Mouse (Mus musculus) MEL (cell line): ENCODE measurements around the gene Txnrd1. TPM values are rescaled to one million over a fixed set of nuclear protein-coding genes. Genes with fewer than 3 reads are reported as not detected.

Source experiments
- DNase-seq: peaks from one replicate; pipeline ENCODE4 v3.0.0; 2011; ENCODE audit warnings: low read depth, low spot score
- H3K27ac ChIP-seq: 2 replicates; pipeline ENCODE4 v1.5.1; 2012; ENCODE audit warnings: low read depth, mild to moderate bottlenecking, control low read depth, low read length, moderate library complexity; ENCODE audit not compliant: control insufficient read depth
- H3K27me3 ChIP-seq, 2 experiments: fragments of 150-350 bp in 1 of 2; sonication (generic) in 1 of 2; 2 replicates each; pipeline ENCODE4 v1.6.1; 2012; ENCODE audit warnings: low read length in 2 of 2, mild to moderate bottlenecking in 2 of 2, improper control_type of control experiment in 1 of 2, moderate library complexity in 1 of 2; ENCODE audit not compliant: insufficient read depth in 2 of 2, control insufficient read depth in 1 of 2
- H3K36me3 ChIP-seq, 2 experiments: 2 replicates each; pipeline ENCODE4 v1.6.1; 2012 to 2014; ENCODE audit warnings: low read length in 2 of 2, improper control_type of control experiment in 1 of 2, inconsistent platforms in 1 of 2, mild to moderate bottlenecking in 1 of 2; ENCODE audit not compliant: insufficient read depth in 2 of 2, control insufficient read depth in 1 of 2
- H3K4me1 ChIP-seq, 2 experiments: fragments of 150-350 bp in 1 of 2; sonication (generic) in 1 of 2; 2 replicates each; pipeline ENCODE4 v1.6.1; 2012; ENCODE audit warnings: low read length in 2 of 2, improper control_type of control experiment in 1 of 2, mild to moderate bottlenecking in 1 of 2; ENCODE audit not compliant: insufficient read depth in 2 of 2, control insufficient read depth in 1 of 2
- H3K4me3 ChIP-seq, 2 experiments: fragments of 150-350 bp in 1 of 2; sonication (generic) in 1 of 2; 2 replicates each; pipeline ENCODE4 v1.5.1; 2012; ENCODE audit warnings: low read depth in 2 of 2, low read length in 2 of 2, mild to moderate bottlenecking in 2 of 2, moderate library complexity in 2 of 2, control low read depth in 1 of 2, improper control_type of control experiment in 1 of 2; ENCODE audit not compliant: control insufficient read depth in 1 of 2, insufficient read depth in 1 of 2
- H3K79me2 ChIP-seq: 2 replicates; pipeline ENCODE4 v1.6.1; 2012; ENCODE audit warnings: mild to moderate bottlenecking, low read length, moderate library complexity; ENCODE audit not compliant: control insufficient read depth, poor library complexity, insufficient read depth
- H3K9ac ChIP-seq: 2 replicates; pipeline ENCODE4 v1.6.1; 2012; ENCODE audit warnings: low read depth, mild to moderate bottlenecking, control low read depth, low read length, moderate library complexity; ENCODE audit not compliant: control insufficient read depth, poor library complexity, severe bottlenecking
- H3K9me3 ChIP-seq: fragments of 150-350 bp; sonication (generic); replicated peaks from 2 replicates; pipeline ENCODE4 v1.6.1; 2012; ENCODE audit warnings: mild to moderate bottlenecking, low read length, improper control_type of control experiment, moderate library complexity; ENCODE audit not compliant: insufficient read depth
- BHLHE40 ChIP-seq: IDR thresholded peaks from 2 replicates; pipeline ENCODE4 v1.6.1; 2012; ENCODE audit warnings: low read depth, mild to moderate bottlenecking, inconsistent platforms, low read length, improper control_type of control experiment, borderline replicate concordance
- CHD1 ChIP-seq: IDR thresholded peaks from 2 replicates; pipeline ENCODE4 v1.6.1; 2012; ENCODE audit warnings: low read depth, mild to moderate bottlenecking, inconsistent platforms, low read length, improper control_type of control experiment
- CHD2 ChIP-seq: IDR thresholded peaks from 2 replicates; pipeline ENCODE4 v1.6.1; 2011; ENCODE audit warnings: low read length, improper control_type of control experiment
- CTCF ChIP-seq, 3 experiments: IDR thresholded peaks in 2 of 3; conservative IDR thresholded peaks in 1 of 3; 2 replicates each; pipeline ENCODE4 v1.5.1; 2011 to 2012; ENCODE audit warnings: low read length in 3 of 3, low read depth in 2 of 3, mild to moderate bottlenecking in 2 of 3, improper control_type of control experiment in 1 of 3, inconsistent platforms in 1 of 3, mixed read lengths in 1 of 3, moderate library complexity in 1 of 3; ENCODE audit not compliant: control insufficient read depth in 1 of 3, insufficient read depth in 1 of 3, poor library complexity in 1 of 3, severe bottlenecking in 1 of 3
- EP300 ChIP-seq, 2 experiments: IDR thresholded peaks; 2 replicates each; pipeline ENCODE4 v1.6.1; 2011; ENCODE audit warnings: improper control_type of control experiment in 2 of 2, low read length in 2 of 2, low read depth in 1 of 2, mild to moderate bottlenecking in 1 of 2
- GATA1 ChIP-seq: IDR thresholded peaks from 2 replicates; pipeline ENCODE4 v1.6.1; 2011; ENCODE audit warnings: low read depth, low read length, improper control_type of control experiment
- JUND ChIP-seq: IDR thresholded peaks from 2 replicates; pipeline ENCODE4 v1.6.1; 2011; ENCODE audit warnings: low read depth, mild to moderate bottlenecking, improper control_type of control experiment, low read length
- MAX ChIP-seq: IDR thresholded peaks from 2 replicates; pipeline ENCODE4 v1.6.1; 2011; ENCODE audit warnings: low read length, improper control_type of control experiment
- MAZ ChIP-seq: IDR thresholded peaks from 2 replicates; pipeline ENCODE4 v1.6.1; 2012; ENCODE audit warnings: low read depth, mild to moderate bottlenecking, inconsistent platforms, low read length, improper control_type of control experiment
- MXI1 ChIP-seq: IDR thresholded peaks from 2 replicates; pipeline ENCODE4 v1.6.1; 2011; ENCODE audit warnings: mild to moderate bottlenecking, low read depth, low read length, improper control_type of control experiment
- MYB ChIP-seq: IDR thresholded peaks from 2 replicates; pipeline ENCODE4 v1.6.1; 2011; ENCODE audit warnings: mild to moderate bottlenecking, low read depth, low read length, improper control_type of control experiment
- NRF1 ChIP-seq: IDR thresholded peaks from 2 replicates; pipeline ENCODE4 v1.6.1; 2014; ENCODE audit warnings: low read depth, mild to moderate bottlenecking, inconsistent platforms, low read length, improper control_type of control experiment, moderate library complexity; ENCODE audit not compliant: poor library complexity, insufficient read depth, severe bottlenecking
- POLR2A ChIP-seq, 2 experiments: IDR thresholded peaks; 2 replicates each; pipeline ENCODE4 v1.6.1; 2011 to 2012; ENCODE audit warnings: low read length in 2 of 2, mild to moderate bottlenecking in 2 of 2, control low read depth in 1 of 2, improper control_type of control experiment in 1 of 2, low read depth in 1 of 2, moderate library complexity in 1 of 2; ENCODE audit not compliant: control insufficient read depth in 1 of 2, insufficient read depth in 1 of 2, poor library complexity in 1 of 2
- RAD21 ChIP-seq: IDR thresholded peaks from 2 replicates; pipeline ENCODE4 v1.6.1; 2011; ENCODE audit warnings: mild to moderate bottlenecking, low read depth, low read length, improper control_type of control experiment
- SIN3A ChIP-seq: IDR thresholded peaks from 2 replicates; pipeline ENCODE4 v1.6.1; 2012; ENCODE audit warnings: low read length, improper control_type of control experiment, inconsistent platforms
- SMC3 ChIP-seq: IDR thresholded peaks from 2 replicates; pipeline ENCODE4 v1.6.1; 2011; ENCODE audit warnings: low read depth, low read length, improper control_type of control experiment
- TAL1 ChIP-seq: IDR thresholded peaks from 2 replicates; pipeline ENCODE4 v1.6.1; 2012; ENCODE audit warnings: mild to moderate bottlenecking, inconsistent platforms, low read length, moderate library complexity, mixed read lengths
- ZC3H11A ChIP-seq: IDR thresholded peaks from 2 replicates; pipeline ENCODE4 v1.6.1; 2012; ENCODE audit warnings: low read depth, mild to moderate bottlenecking, inconsistent platforms, low read length, improper control_type of control experiment
- ZMIZ1 ChIP-seq: IDR thresholded peaks from 2 replicates; pipeline ENCODE4 v1.6.1; 2012; ENCODE audit warnings: low read depth, mild to moderate bottlenecking, inconsistent platforms, low read length, improper control_type of control experiment, moderate library complexity
- ZNF384 ChIP-seq: IDR thresholded peaks from 2 replicates; pipeline ENCODE4 v1.6.1; 2012; ENCODE audit warnings: low read depth, mild to moderate bottlenecking, inconsistent platforms, low read length, improper control_type of control experiment
- polyA plus RNA-seq, 2 experiments: library from polyadenylated mRNA; stranded (reverse) in 1 of 2; unstranded in 1 of 2; fragments of >175 nt in 1 of 2; fragments of >200 nt in 1 of 2; gene quantifications; 2 replicates each; pipeline versions ENCODE4 v1.2.1 to v1.2.4; 2012; ENCODE audit warnings: low replicate concordance in 2 of 2, low read depth in 1 of 2; ENCODE audit not compliant: insufficient read length in 2 of 2, insufficient read depth in 1 of 2, missing spikeins in 1 of 2
- total RNA-seq: library from RNA; depleted of rRNA; stranded (reverse); fragments of 300-350 nt; gene quantifications from 2 replicates; pipeline ENCODE4 v1.2.3, GENCODE M21; 2012

Gene Txnrd1
- total and polyA plus RNA-seq, 3 experiments = 91.6 to 127 TPM; not detected in 1

DNA sequence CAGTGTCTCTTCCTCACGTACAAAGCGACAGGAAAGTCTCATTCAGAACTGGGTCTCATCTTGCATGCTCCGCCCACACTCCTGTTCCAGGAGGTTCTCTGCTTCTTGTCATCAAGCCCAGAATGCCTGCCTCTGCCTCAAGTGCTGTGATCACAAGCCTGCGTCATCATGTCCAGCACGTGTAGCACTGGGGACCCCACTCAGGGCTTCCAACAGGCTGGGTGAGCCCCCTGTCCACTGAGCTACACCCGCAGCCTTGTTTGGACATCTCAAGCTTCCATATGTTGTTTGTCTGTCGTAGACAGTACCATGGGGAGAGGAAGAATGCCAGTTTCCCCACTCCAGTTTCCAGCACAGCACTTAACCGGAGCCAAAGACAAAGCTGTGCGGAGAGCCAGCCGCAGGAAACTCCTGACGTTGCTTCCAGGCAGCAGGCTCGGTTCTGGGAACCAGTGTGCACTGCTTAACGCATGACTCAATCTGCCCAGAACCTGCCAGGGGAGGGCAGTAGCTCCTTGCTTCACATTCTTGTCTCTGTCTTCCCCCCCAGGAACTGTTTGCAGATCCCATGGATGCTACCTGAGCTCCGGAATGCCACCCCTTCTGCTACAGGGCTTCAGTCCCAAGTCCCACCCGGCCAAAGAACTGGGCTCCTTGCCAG is 38.5 kb upstream of the Txnrd1 start:
- peak; percentile 71 for DNase-seq
- H3K36me3 ChIP-seq = peaks cover 0 to 3% of the 10 kb centered on the region in 2 experiments; a peak in 2 of 4 replicates
- H3K9me3 ChIP-seq = no peaks in the 10 kb centered on the region
- H3K27ac ChIP-seq = no peak overlapping the region; the same call in 1 of the 2 replicates
- H3K79me2 ChIP-seq = no peaks in the 10 kb centered on the region
- peak overlapping the region; percentile 48 to 54 for H3K4me3 ChIP-seq
- peak overlapping the region; percentile 41 for H3K9ac ChIP-seq
- 0 out of 2 replicates have a peak, but pooled peaks have one; percentile 9 for TF ChIP-seq JUND
- 0 out of 2 replicates have a peak, but pooled peaks have one; percentile 39 for TF ChIP-seq SIN3A
- no peak for TF ChIP-seq ZNF384
- peak; percentile 29 to 62 (median 56); a peak in 5 of 6 replicates for TF ChIP-seq CTCF (IDR thresholded peaks at IDR 0.05 in 2 of 3, conservative IDR thresholded peaks at IDR 0.05 in 1 of 3; ENCODE audit: control insufficient read depth in 1 of 3, insufficient read depth in 1 of 3, low read depth in 2 of 3, low read length in 3 of 3, poor library complexity in 1 of 3, severe bottlenecking in 1 of 3)
- TF ChIP-seq GATA1 = no peak
- no peak for TF ChIP-seq TAL1
- peak; percentile 40 for TF ChIP-seq SMC3
- 0 out of 2 replicates have a peak, but pooled peaks have one; percentile 51 for TF ChIP-seq MAZ
- peak; percentile 36; the same call in 1 of the 2 replicates for TF ChIP-seq MXI1
- TF ChIP-seq CHD1 = 0 out of 2 replicates have a peak, but pooled peaks have one; percentile 49
- TF ChIP-seq ZMIZ1 = no peak
- peak; percentile 45; the same call in 1 of the 2 replicates for TF ChIP-seq MAX
- peak; percentile 60 for TF ChIP-seq RAD21
- H3K4me1 ChIP-seq = peaks cover 0 to 12% of the 10 kb centered on the region in 2 experiments; a peak in 3 of 4 replicates
- no peaks in the 10 kb centered on the region for H3K27me3 ChIP-seq

DNA sequence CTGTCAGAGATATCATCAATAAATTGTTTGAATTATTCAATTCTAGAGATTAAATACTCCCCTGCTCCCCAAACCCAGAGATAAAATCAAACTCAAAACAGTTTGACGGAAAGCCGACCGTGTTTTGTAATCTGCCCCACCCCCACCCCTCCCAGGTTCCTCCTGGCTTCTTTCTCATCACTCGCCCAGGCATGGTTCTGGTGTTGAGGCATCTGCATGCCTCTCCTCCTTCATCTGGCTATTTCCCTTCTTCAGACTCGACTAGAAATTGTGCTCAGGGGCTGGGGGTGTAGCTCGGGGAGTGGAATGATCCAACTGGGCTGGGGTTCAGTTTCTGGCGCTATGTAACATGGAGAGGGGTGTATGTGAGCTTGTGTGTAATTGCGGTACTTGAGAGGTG is 38.0 kb upstream of the Txnrd1 start:
- Histone ChIP-seq H3K27ac (no peak overlapping the region), H3K9ac (peak overlapping the region; percentile 46), H3K36me3 (peaks cover 0 to 5% of the 10 kb centered on the region in 2 experiments; a peak in 2 of 4 replicates), H3K79me2 (no peaks in the 10 kb centered on the region), H3K4me3 (peak overlapping the region; percentile 48 to 54), H3K27me3 (no peaks in the 10 kb centered on the region), H3K4me1 (peaks cover 4 to 12% of the 10 kb centered on the region in 2 experiments), H3K9me3 (no peaks in the 10 kb centered on the region)
- TF ChIP-seq TAL1 (no peak), SIN3A (no peak), CHD2 (no peak), RAD21 (no peak), MAZ (0 out of 2 replicates have a peak, but pooled peaks have one; percentile 32), NRF1 (no peak), MYB (no peak), ZC3H11A (no peak), GATA1 (peak; percentile 9; the same call in 1 of the 2 replicates), POLR2A (IDR thresholded peaks at IDR 0.05; ENCODE audit: control insufficient read depth in 1 of 2, insufficient read depth in 1 of 2, low read depth in 1 of 2, low read length in 2 of 2, poor library complexity in 1 of 2) (no peak), BHLHE40 (no peak), MXI1 (peak; percentile 9; the same call in 1 of the 2 replicates), EP300 (IDR thresholded peaks at IDR 0.05; ENCODE audit: low read depth in 1 of 2, low read length in 2 of 2) (0 out of 4 replicates have a peak, but pooled peaks have one; percentile 10 to 11), CTCF (IDR thresholded peaks at IDR 0.05 in 2 of 3, conservative IDR thresholded peaks at IDR 0.05 in 1 of 3; ENCODE audit: control insufficient read depth in 1 of 3, insufficient read depth in 1 of 3, low read depth in 2 of 3, low read length in 3 of 3, poor library complexity in 1 of 3, severe bottlenecking in 1 of 3) (no peak)
- peak; percentile 54 for DNase-seq
